Mouse (Mus musculus): ENCODE results near the gene Nek6.

- no peak for TF ChIP-seq CTCF (IDR thresholded peaks at IDR 0.05; ENCODE audit: insufficient read depth, low read length)
- no peak for TF ChIP-seq POLR2A (IDR thresholded peaks at IDR 0.05; ENCODE audit: borderline replicate concordance, extremely low read depth, low read depth, low read length)
Measured at GRCm38 (mm10) chr2:38518719-38519118, 7.3 kb downstream of the Nek6 start.
